Mouse (Mus musculus) liver, embryonic 15.5 days (tissue): ENCODE measurements around the gene Lrrc71. TPM values are rescaled to one million over a fixed set of nuclear protein-coding genes. Genes with fewer than 3 reads are reported as not detected.

Source experiments
- ATAC-seq: fragments of 200-750 bp; cut with Nextera tagmentation; 2 replicates; pipeline ENCODE4 v1.8.0; 2017; ENCODE audit warnings: moderate number of reproducible peaks, mild to moderate bottlenecking, moderate library complexity; ENCODE audit not compliant: insufficient read depth
- H3K27ac ChIP-seq: fragments of 300-500 bp; sonication (generic); replicated peaks from 2 replicates; pipeline ENCODE4 v1.5.1; 2015; ENCODE audit warnings: mild to moderate bottlenecking, inconsistent platforms
- H3K27me3 ChIP-seq: fragments of 300-500 bp; sonication (generic); 2 replicates; pipeline ENCODE4 v1.6.1; 2015; ENCODE audit warnings: mild to moderate bottlenecking, inconsistent platforms
- H3K36me3 ChIP-seq: fragments of 300-500 bp; sonication (generic); replicated peaks from 2 replicates; pipeline ENCODE4 v1.6.1; 2015; ENCODE audit warnings: moderate library complexity, mild to moderate bottlenecking, inconsistent platforms
- H3K4me1 ChIP-seq: fragments of 300-500 bp; sonication (generic); replicated peaks from 2 replicates; pipeline ENCODE4 v1.6.1; 2015; ENCODE audit warnings: inconsistent platforms
- H3K4me2 ChIP-seq: fragments of 300-500 bp; sonication (generic); 2 replicates; pipeline ENCODE4 v1.6.1; 2015; ENCODE audit warnings: moderate library complexity, mild to moderate bottlenecking, inconsistent platforms
- H3K4me3 ChIP-seq: fragments of 300-500 bp; sonication (generic); replicated peaks from 2 replicates; pipeline ENCODE4 v1.5.1; 2015; ENCODE audit warnings: mild to moderate bottlenecking, inconsistent platforms
- H3K9ac ChIP-seq: fragments of 300-500 bp; sonication (generic); 2 replicates; pipeline ENCODE4 v1.6.1; 2015; ENCODE audit warnings: moderate library complexity, mild to moderate bottlenecking, inconsistent platforms
- H3K9me3 ChIP-seq: fragments of 300-500 bp; sonication (generic); replicated peaks from 2 replicates; pipeline ENCODE4 v1.6.1; 2016; ENCODE audit warnings: inconsistent platforms
- WGBS: fragments of 180-500 bp; shearing (Covaris S2); methylation state at CpG from one replicate; pipeline ENCODE4 v1.1.7; 2015; ENCODE audit warnings: mixed read lengths; ENCODE audit not compliant: insufficient replicate concordance; 5-methylcytosine and 5-hydroxymethylcytosine counted together
- polyA plus RNA-seq: library from polyadenylated mRNA; unstranded; fragments of >200 nt; fragmentation: Nextera tagmentation; extraction: Ambion mirVana; gene quantifications from 2 replicates; pipeline ENCODE4 v1.2.1, GENCODE M21; 2015

Gene Lrrc71
- polyA plus RNA-seq, 1 experiment from 2014 or later: 0.15 TPM

DNA sequence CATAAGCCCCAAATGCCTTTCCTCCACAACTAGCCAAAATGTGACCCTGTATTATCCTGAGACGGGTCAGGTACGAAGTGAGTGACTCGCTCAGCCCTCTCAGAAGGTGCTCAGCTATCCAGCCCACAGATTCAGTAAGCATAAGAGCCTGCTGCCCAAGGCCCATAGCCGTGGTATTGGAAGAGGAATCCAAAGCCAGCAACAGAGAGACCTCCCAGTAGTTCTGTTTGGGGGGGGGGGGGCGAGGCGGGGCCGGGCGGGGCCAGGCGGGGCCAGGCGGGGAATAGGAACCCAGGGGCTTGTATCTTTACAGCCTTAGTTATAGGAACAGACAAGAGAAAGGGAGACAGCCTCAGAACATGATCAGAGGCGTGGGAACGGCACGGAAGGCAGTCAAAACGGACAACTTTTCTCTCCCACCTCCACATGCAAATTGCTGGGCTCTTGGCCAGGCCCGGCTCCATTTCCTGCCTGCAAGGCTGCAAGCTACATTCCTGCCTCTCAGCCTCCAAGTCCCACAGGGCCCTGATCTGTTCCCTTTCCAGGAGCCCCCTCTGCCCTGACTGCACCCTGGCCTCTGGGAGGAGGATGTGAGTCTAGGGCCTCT lies 15.4 kb upstream of the Lrrc71 start:
- Histone ChIP-seq H3K4me1 (peaks cover 19% of the 10 kb centered on the region; the same call in 1 of the 2 replicates), H3K27ac (peak overlapping the region; percentile 66), H3K9me3 (no peaks in the 10 kb centered on the region), H3K27me3 (peaks cover 35% of the 10 kb centered on the region), H3K36me3 (no peaks in the 10 kb centered on the region), H3K4me3 (no peak overlapping the region), H3K9ac (no peak overlapping the region), H3K4me2 (peak overlapping the region; percentile 6; the same call in 1 of the 2 replicates)
- 14% methylated on average over 15 of the region's 15 CpGs for WGBS
- ATAC-seq: no peak

DNA sequence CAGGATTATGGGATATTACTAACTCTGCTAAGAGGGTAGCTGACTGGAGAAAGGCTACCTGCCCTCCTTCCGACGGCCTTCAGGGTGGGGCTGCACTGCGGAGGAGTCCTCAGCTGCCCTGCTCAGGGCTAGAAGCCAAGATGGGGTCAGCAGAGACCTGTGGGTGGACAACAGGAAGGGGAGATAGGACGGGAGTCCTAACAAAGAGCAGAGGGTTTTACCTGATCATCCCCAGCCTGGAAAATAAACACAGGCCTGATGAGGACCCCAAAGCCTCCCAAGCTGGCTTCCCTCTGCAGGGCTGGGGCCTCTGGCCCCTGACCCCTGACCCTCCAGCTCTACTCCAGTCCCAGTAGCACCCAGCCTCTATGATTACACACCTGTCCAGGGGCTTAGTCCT lies 14.8 kb upstream of the Lrrc71 start:
- H3K4me1 ChIP-seq: peaks cover 21% of the 10 kb centered on the region; the same call in 1 of the 2 replicates
- peak overlapping the region; percentile 66 for H3K27ac ChIP-seq
- H3K9me3 ChIP-seq: no peaks in the 10 kb centered on the region
- no peaks in the 10 kb centered on the region for H3K36me3 ChIP-seq
- ATAC-seq: no peak
- H3K27me3 ChIP-seq: peaks cover 29% of the 10 kb centered on the region; the same call in 1 of the 2 replicates
- WGBS: 55% methylated on average over 4 of the region's 4 CpGs
- H3K9ac ChIP-seq: no peak overlapping the region
- no peak overlapping the region for H3K4me3 ChIP-seq
- H3K4me2 ChIP-seq: no peak overlapping the region

DNA sequence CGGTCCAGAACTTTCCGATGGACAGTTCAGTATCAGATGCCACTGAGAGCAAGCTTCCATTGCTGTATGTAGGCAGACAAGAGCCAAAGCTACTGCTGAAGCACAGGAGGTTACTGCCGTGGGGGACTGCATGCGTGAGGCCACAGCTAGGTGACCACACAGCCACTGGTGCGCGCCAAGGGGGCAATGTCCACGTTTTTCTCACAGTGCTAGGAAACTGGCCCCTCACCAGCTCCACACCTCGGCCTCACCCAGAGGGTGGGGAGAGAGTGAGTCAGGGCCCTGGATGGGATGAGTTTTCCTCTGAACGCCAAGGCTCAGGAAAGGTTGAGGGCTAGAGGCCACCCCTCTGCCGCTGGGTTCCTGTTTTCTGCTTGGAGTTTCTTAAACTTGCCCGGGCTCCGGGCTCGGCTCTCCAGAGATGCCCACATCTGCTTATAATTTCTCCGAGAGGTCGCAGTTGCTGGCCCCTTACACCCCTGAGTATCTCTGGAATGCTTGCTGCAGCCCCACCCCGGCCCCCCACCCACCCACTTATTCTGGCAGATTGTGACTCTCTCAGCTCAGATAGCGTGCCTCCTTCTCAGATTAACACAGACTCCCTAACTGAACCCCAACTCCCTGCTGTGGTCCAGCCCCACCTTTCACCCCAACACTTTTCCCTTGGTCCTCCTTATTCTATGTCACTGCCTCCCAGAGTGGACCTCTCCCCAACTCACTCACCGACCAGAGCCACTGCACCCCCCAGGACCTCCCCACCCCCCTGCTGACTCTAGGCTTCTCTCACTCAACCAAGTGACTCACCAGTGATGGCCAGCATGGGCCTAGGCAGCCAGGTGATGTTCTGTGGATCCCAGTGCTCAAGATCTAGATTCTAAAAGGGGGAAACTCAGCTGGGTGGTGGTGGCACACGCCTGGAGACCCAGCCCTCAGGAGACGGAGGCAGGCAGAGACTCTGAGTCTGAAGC lies 13.3 kb upstream of the Lrrc71 start:
- Histone ChIP-seq H3K4me1 (peaks cover 17% of the 10 kb centered on the region; the same call in 1 of the 2 replicates), H3K36me3 (no peaks in the 10 kb centered on the region), H3K27me3 (peaks cover 18% of the 10 kb centered on the region; the same call in 1 of the 2 replicates), H3K4me3 (no peak overlapping the region), H3K4me2 (no peak overlapping the region), H3K9ac (no peak overlapping the region), H3K27ac (no peak overlapping the region), H3K9me3 (no peaks in the 10 kb centered on the region)
- 43% methylated on average over 20 of the region's 20 CpGs for WGBS
- ATAC-seq: no peak

DNA sequence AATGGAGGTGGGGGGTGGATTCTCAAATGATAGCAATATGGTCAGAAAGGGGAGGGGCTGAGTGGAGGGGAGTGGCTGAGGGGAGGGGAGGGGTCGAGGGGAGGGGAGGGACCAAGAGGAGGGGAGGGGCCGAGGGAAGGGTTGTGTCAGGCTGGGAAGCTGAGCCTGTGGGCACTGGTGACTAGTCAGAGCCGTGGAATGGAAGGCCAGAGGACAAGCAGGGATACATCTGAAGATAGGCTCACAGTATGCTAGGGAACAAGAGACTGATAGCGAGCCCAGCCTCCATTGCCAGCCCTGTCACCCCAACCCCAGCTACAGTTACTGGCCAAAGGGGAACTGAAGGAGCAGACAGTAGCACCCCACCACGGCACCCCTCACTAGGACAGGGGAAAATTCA lies 10.2 kb upstream of the Lrrc71 start:
- Histone ChIP-seq H3K27me3 (no peaks in the 10 kb centered on the region), H3K4me2 (no peak overlapping the region), H3K27ac (no peak overlapping the region), H3K9ac (no peak overlapping the region), H3K4me3 (no peak overlapping the region), H3K4me1 (peaks cover 9% of the 10 kb centered on the region; the same call in 1 of the 2 replicates), H3K36me3 (no peaks in the 10 kb centered on the region), H3K9me3 (no peaks in the 10 kb centered on the region)
- no peak for ATAC-seq
- 30% methylated on average over 5 of the region's 5 CpGs for WGBS

DNA sequence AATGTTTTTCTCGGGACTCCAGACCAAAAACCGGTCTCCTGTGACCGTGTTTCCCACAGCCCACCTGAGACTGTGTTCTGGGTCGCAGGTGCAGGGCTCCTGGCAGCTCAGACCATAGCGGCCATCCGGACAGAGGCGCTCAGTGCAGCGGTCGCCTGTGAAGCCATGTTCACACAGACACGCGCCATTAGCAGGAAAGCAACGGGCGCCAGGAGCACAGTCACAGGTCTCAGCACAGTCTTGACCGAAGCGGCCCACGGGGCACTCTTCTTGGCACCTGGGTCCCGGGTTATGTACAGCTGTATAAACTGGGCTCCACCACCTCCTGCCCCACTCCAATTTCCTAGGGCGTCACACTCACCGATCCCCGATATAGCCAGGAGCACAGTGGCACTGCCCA lies 8.1 kb upstream of the Lrrc71 start:
- Histone ChIP-seq H3K4me1 (0 out of 2 replicates have a peak, but pooled peaks cover 6% of the 10 kb centered on the region), H3K36me3 (no peaks in the 10 kb centered on the region), H3K27me3 (no peaks in the 10 kb centered on the region), H3K4me2 (no peak overlapping the region), H3K27ac (no peak overlapping the region), H3K4me3 (no peak overlapping the region), H3K9ac (no peak overlapping the region), H3K9me3 (no peaks in the 10 kb centered on the region)
- no peak for ATAC-seq
- 69% methylated on average over 20 of the region's 20 CpGs for WGBS

DNA sequence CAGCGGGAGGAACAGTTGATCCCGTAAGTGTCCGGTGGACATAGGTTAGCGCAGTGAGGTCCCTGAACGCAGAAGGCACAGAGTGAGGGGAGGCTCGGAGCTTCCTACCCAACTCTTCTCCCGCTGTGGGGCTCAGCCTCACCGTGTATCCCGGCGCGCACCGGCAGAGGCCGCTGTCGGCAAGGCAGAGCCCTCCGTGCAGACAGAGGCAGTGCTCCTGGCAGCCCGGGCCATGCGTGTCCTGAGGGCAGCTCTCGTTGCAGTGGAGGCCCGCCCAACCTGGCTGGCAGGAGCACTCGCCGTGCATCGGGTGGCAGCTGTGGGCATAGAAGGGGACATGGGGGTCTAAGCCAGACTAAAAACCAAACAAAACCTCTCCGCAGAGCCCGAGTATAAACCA lies 7.5 kb upstream of the Lrrc71 start:
- ATAC-seq: no peak
- H3K27ac ChIP-seq: no peak overlapping the region
- no peaks in the 10 kb centered on the region for H3K9me3 ChIP-seq
- WGBS: 15% methylated on average over 24 of the region's 24 CpGs
- H3K9ac ChIP-seq: no peak overlapping the region
- no peak overlapping the region for H3K4me3 ChIP-seq
- H3K4me1 ChIP-seq: 0 out of 2 replicates have a peak, but pooled peaks cover 4% of the 10 kb centered on the region
- peak overlapping the region; percentile 24; the same call in 1 of the 2 replicates for H3K4me2 ChIP-seq
- H3K36me3 ChIP-seq: no peaks in the 10 kb centered on the region
- no peaks in the 10 kb centered on the region for H3K27me3 ChIP-seq

DNA sequence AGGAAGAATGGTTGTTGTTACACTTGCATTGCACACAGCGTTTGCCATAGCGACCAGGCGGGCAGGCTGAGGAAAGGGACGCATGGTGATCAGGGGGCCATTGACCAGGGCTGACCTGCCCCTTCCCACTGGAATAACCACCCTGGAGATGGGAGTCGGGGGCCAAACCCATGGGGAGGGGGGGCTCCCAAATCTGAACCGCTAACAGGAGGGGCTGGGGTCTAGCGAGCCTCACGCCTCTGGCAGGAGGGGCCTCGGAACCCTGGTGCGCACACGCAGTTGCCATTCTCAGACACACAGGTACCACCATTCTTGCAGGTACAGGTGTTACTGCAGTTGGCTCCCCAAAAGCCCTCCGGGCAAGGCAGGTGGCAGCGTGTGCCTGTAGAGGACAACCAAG lies 5.4 kb upstream of the Lrrc71 start:
- H3K27ac ChIP-seq: no peak overlapping the region

DNA sequence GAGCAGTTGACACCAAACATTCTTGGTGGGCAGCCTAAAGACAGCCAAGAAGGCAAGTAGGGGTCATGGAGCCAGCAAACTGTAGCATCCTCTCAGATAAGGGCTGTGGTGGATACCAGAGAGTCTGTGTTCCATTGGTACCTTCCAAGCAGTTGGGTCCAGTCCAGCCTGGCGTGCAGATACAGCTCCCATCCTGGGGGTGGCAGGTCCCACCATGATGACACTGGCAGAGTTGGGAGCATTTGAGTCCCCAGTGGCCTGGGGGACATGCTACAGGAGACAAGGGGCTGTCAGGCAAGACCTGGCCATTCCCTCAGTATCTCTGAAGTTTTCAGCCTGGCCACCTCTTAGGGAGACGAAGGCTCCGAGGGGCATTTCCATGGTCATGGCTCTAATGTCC lies 4.1 kb upstream of the Lrrc71 start:
- Histone ChIP-seq H3K9ac (no peak overlapping the region), H3K9me3 (no peaks in the 10 kb centered on the region), H3K4me2 (no peak overlapping the region), H3K4me3 (no peak overlapping the region), H3K4me1 (no peaks in the 10 kb centered on the region), H3K27ac (no peak overlapping the region), H3K27me3 (no peaks in the 10 kb centered on the region), H3K36me3 (no peaks in the 10 kb centered on the region)
- ATAC-seq: no peak
- 50% methylated on average over 3 of the region's 3 CpGs for WGBS

More for the DNA sequence above, 5.4 kb upstream of the Lrrc71 start:
- Histone ChIP-seq H3K4me3 (no peak overlapping the region), H3K9ac (no peak overlapping the region), H3K9me3 (no peaks in the 10 kb centered on the region), H3K27me3 (no peaks in the 10 kb centered on the region), H3K4me1 (0 out of 2 replicates have a peak, but pooled peaks cover 2% of the 10 kb centered on the region), H3K4me2 (no peak overlapping the region), H3K36me3 (no peaks in the 10 kb centered on the region)
- WGBS: 78% methylated on average over 13 of the region's 13 CpGs
- no peak for ATAC-seq

DNA sequence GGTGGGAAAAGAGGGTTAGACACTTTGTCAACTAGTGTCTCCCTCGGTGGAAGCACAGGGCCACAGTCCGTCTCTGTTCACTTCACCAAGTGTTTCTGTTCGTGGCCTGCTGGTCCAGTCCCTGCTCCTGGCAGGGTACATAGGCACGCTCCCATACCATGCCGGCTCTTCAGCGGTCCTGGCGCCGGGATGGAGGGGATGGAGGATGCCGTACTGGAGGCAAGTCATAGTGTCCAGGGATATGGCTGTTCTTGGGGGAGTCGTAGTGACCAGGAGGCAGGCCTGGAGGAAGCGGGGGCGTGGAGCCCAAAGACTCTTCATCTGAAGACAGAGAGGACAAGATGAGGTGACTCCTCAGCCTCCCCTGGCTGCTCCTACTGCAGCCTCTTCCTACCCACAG lies 1.6 kb upstream of the Lrrc71 start:
- Histone ChIP-seq H3K4me2 (no peak overlapping the region), H3K9me3 (no peaks in the 10 kb centered on the region), H3K27ac (no peak overlapping the region), H3K9ac (no peak overlapping the region), H3K27me3 (no peaks in the 10 kb centered on the region), H3K4me1 (no peaks in the 10 kb centered on the region), H3K4me3 (no peak overlapping the region), H3K36me3 (no peaks in the 10 kb centered on the region)
- ATAC-seq: no peak
- 74% methylated on average over 12 of the region's 12 CpGs for WGBS

DNA sequence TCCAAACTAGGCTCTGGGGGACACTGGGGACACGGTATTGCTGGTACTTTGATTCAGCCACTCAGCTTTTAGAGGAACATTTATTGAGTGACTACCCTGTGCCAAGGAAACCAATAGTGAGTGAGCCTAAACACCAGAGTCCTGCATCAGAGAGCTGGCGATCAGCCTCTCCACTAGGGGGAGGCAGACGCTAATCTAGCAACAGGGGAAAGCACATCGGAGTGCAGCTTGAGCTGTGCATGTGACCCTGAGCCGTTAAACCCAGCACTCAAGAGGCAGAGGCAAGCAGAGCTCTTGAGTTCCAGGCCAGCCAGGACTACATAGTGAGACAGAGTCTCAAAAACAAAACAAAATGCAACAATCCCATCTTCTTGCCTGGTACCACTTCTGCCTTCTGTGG lies 611 bp upstream of the Lrrc71 start:
- Histone ChIP-seq H3K9me3 (no peaks in the 10 kb centered on the region), H3K36me3 (no peaks in the 10 kb centered on the region), H3K9ac (no peak overlapping the region), H3K4me1 (no peaks in the 10 kb centered on the region), H3K4me2 (no peak overlapping the region), H3K4me3 (no peak overlapping the region), H3K27me3 (no peaks in the 10 kb centered on the region), H3K27ac (no peak overlapping the region)
- ATAC-seq: no peak
- WGBS: 14% methylated on average over 5 of the region's 5 CpGs

DNA sequence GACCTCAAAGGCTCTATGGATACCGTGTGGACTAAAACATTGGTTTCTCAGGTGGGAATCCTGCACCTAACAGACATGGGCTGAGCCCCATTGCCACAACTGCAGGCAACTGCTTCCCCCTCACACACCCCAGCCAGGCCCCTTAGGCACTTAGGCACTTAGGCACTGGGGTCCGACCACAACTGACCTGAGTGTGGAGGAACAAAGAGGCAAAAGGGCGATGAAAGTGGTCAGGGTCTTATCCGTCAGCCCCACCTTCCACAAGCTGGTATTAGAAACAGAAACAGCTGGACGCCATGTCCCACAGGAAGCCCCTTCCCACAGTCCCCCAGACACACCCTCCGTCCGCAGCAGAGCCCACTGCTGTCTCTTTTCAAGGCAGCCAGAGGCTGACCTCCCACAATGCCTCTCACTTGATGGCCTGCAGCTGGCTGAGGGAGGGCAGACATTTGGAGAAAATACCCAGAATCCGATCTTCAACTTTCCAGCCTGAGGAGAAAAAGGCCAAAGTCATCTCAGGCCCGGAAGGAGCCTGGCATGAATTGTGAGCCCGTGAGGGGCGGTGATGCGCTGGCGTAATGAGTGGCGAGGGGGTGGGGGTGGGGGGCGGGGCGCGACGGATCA lies 3.3 kb downstream of the Lrrc71 start:
- 38% methylated on average over 18 of the region's 18 CpGs for WGBS
- no peak overlapping the region for H3K4me2 ChIP-seq

More for the DNA sequence above, 3.3 kb downstream of the Lrrc71 start:
- Histone ChIP-seq H3K9ac (no peak overlapping the region), H3K4me1 (no peaks in the 10 kb centered on the region), H3K36me3 (no peaks in the 10 kb centered on the region), H3K9me3 (no peaks in the 10 kb centered on the region), H3K4me3 (no peak overlapping the region), H3K27ac (no peak overlapping the region), H3K27me3 (no peaks in the 10 kb centered on the region)
- no peak for ATAC-seq
